In the genomic region with DNA sequence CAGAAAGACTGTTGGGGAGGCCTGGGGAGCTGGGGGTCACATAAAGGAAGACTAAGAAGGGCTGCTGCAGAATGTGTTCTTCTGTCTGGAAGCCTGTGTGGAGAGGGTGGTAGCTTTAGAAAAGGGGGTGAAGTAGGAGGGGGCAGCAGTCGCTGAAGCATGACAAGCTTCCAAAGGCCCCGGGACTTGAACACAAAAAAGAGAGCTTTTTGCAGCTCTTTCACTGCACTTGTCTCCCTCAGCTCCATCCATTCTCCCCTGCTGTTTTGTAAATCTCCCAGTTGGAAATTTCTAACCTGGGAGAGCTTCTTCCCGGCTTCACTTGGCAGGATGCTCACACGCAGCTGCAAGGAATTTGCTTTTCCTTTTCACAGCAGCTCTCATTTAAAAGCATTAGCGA, we compare ENCODE assay signal across 10 mouse cellular contexts. TPM values are rescaled to one million over a fixed set of nuclear protein-coding genes. Genes with fewer than 3 reads are reported as not detected.
DNase-seq lines count a peak whose midpoint lies in the region; ATAC-seq and TF ChIP-seq lines count a peak whose summit lies in the region.
"Had no signal": no experiment of that assay in that cellular context is flagged by ENCODE, and none has a peak within 500 bp of the region (broad histone marks: within the 10 kb centered on the region; RNA-seq: fewer than 3 reads in every experiment).

No protein-coding gene starts in this region.

- peak; percentile 39 for DNase-seq in gastrocnemius, adult 2 months
- no peak for DNase-seq in gastrocnemius, adult 8-10 months (ENCODE audit: low spot score in 2 of 2)
- no peak for DNase-seq in limb, embryonic 10.5 days (ENCODE audit: low spot score)
- DNase-seq in urinary bladder, adult 18-20 months (ENCODE audit: low spot score in 2 of 2): no peak
- no peak for DNase-seq in left cerebral cortex, adult 2 months (ENCODE audit: extremely low spot score in 1 of 2, low spot score in 2 of 2)
- no peak for DNase-seq in heart, adult 9 months (ENCODE audit: low spot score in 2 of 2)

- intact Hi-C loops in gastrocnemius, adult 2 months (cut with DNase I): loop anchor here (5.0 kb wide), 1 partner anchor 197 kb away; no protein-coding TSS in a partner anchor
- intact Hi-C loops in left cerebral cortex, adult 2 months (cut with DNase I): loop anchor here (5.0 kb wide), 1 partner anchor 222 kb away; no protein-coding TSS in a partner anchor

- peak overlapping the region; percentile 35 for H3K4me3 ChIP-seq in gastrocnemius, adult 2 months
- H3K4me3 ChIP-seq in E14TG2a.4 (replicated peaks; ENCODE audit: low read length): peak overlapping the region; percentile 30
- no peak overlapping the region for H3K4me3 ChIP-seq in embryonic facial prominence, embryonic 13.5 days
- no peak overlapping the region for H3K4me3 ChIP-seq in limb, embryonic 10.5 days
- no peak overlapping the region for H3K4me3 ChIP-seq in left cerebral cortex, adult 2 months
- H3K4me3 ChIP-seq: heart, embryonic 13.5 days; liver, embryonic 15.5 days had no signal

- peaks cover 72% of the 10 kb centered on the region for H3K36me3 ChIP-seq in E14TG2a.4 (ENCODE audit: insufficient read depth, low read length)
- no peaks in the 10 kb centered on the region for H3K36me3 ChIP-seq in embryonic facial prominence, embryonic 13.5 days
- H3K36me3 ChIP-seq in limb, embryonic 10.5 days: 0 out of 2 replicates have a peak, but pooled peaks cover 2% of the 10 kb centered on the region
- H3K36me3 ChIP-seq: heart, embryonic 13.5 days; liver, embryonic 15.5 days had no signal

- 7% methylated on average over 5 of the region's 5 CpGs for WGBS in embryonic facial prominence, embryonic 13.5 days
- 12% methylated on average over 5 of the region's 5 CpGs for WGBS in limb, embryonic 10.5 days

- H3K9me3 ChIP-seq in E14TG2a.4 (ENCODE audit: low read length): no peaks in the 10 kb centered on the region
- no peaks in the 10 kb centered on the region for H3K9me3 ChIP-seq in embryonic facial prominence, embryonic 13.5 days
- H3K9me3 ChIP-seq in limb, embryonic 10.5 days (replicated peaks): no peaks in the 10 kb centered on the region
- H3K9me3 ChIP-seq: heart, embryonic 13.5 days; liver, embryonic 15.5 days had no signal

- peak overlapping the region; percentile 22; the same call in 1 of the 2 replicates for H3K9ac ChIP-seq in embryonic facial prominence, embryonic 13.5 days
- H3K9ac ChIP-seq: heart, embryonic 13.5 days; liver, embryonic 15.5 days had no signal

- peaks cover 97% of the 10 kb centered on the region for H3K4me1 ChIP-seq in E14TG2a.4 (replicated peaks; ENCODE audit: low read depth, low read length)
- peaks cover 44% of the 10 kb centered on the region for H3K4me1 ChIP-seq in embryonic facial prominence, embryonic 13.5 days
- peaks cover 33% of the 10 kb centered on the region for H3K4me1 ChIP-seq in limb, embryonic 10.5 days

- no peak overlapping the region for H3K4me2 ChIP-seq in embryonic facial prominence, embryonic 13.5 days
- H3K4me2 ChIP-seq: heart, embryonic 13.5 days; liver, embryonic 15.5 days had no signal

- peak overlapping the region; percentile 67 for H3K27ac ChIP-seq in gastrocnemius, adult 2 months
- H3K27ac ChIP-seq in embryonic facial prominence, embryonic 13.5 days: no peak overlapping the region
- H3K27ac ChIP-seq in limb, embryonic 10.5 days: 0 out of 2 replicates have a peak overlapping the region, but pooled peaks have one; percentile 19
- H3K27ac ChIP-seq in left cerebral cortex, adult 2 months: no peak overlapping the region
- H3K27ac ChIP-seq: heart, embryonic 13.5 days; liver, embryonic 15.5 days had no signal

- ATAC-seq in embryonic facial prominence, embryonic 13.5 days (ENCODE audit: insufficient number of reproducible peaks, insufficient read depth, low FRiP score, low TSS enrichment, low read depth): no peak

- no peaks in the 10 kb centered on the region for H3K27me3 ChIP-seq in E14TG2a.4 (ENCODE audit: insufficient read depth, low read length)
- H3K27me3 ChIP-seq in embryonic facial prominence, embryonic 13.5 days: no peaks in the 10 kb centered on the region
- H3K27me3 ChIP-seq in limb, embryonic 10.5 days (ENCODE audit: low read depth, poor library complexity, severe bottlenecking): no peaks in the 10 kb centered on the region
- H3K27me3 ChIP-seq: heart, embryonic 13.5 days; liver, embryonic 15.5 days had no signal

- no peak for TF ChIP-seq CTCF in gastrocnemius, adult 2 months (IDR thresholded peaks at IDR 0.05)
- TF ChIP-seq CTCF in E14TG2a.4 (conservative IDR thresholded peaks at IDR 0.05; ENCODE audit: low read length): no peak
- no peak for TF ChIP-seq CTCF in left cerebral cortex, adult 2 months (IDR thresholded peaks at IDR 0.05)

RNA-seq across cellular contexts. Expression of a gene that starts 26.2 kb away (rescaled TPM):
- 10 to 100 TPM; 26.0 to 29.0 TPM for total RNA-seq in gastrocnemius, adult 2 months (2021)
- total RNA-seq in gastrocnemius, adult 8-10 months (2022): 10 to 100 TPM; 19.1 to 26.3 (median 21.0) TPM
- 34.6 and 36.6 TPM in 2 replicates for polyA plus RNA-seq in embryonic facial prominence, embryonic 13.5 days (2015; fragmentation: Nextera tagmentation; extraction: Ambion mirVana)
- polyA plus RNA-seq in limb, embryonic 10.5 days (2016; fragmentation: Nextera tagmentation; extraction: Ambion mirVana): 48.4 and 56.6 TPM in 2 replicates
- total RNA-seq in left cerebral cortex, adult 2 months (2021): 10 to 100 TPM; 34.8 to 34.9 TPM

Comparison
In these comparisons a context has a peak if more than half of its experiments do, and no peak if none do; other contexts are left out.
1. H3K27ac ChIP-seq: peak in gastrocnemius, adult 2 months (single experiment) and limb, embryonic 10.5 days (single experiment); none in embryonic facial prominence, embryonic 13.5 days (single experiment) and left cerebral cortex, adult 2 months (single experiment).
2. H3K4me3 ChIP-seq: peak in gastrocnemius, adult 2 months (single experiment) and E14TG2a.4 (single experiment); none in embryonic facial prominence, embryonic 13.5 days (single experiment), limb, embryonic 10.5 days (single experiment) and left cerebral cortex, adult 2 months (single experiment).